Mouse (Mus musculus): Measurements from ENCODE around the gene 4933402J07Rik. TPM values are rescaled to one million over a fixed set of nuclear protein-coding genes. Genes with fewer than 3 reads are reported as not detected.

4933402J07Rik gene
- not detected for total RNA-seq (2021)
- long read RNA-seq, experiment 1 = 0 reads
- long read RNA-seq, experiment 2 = 0 reads

DNA sequence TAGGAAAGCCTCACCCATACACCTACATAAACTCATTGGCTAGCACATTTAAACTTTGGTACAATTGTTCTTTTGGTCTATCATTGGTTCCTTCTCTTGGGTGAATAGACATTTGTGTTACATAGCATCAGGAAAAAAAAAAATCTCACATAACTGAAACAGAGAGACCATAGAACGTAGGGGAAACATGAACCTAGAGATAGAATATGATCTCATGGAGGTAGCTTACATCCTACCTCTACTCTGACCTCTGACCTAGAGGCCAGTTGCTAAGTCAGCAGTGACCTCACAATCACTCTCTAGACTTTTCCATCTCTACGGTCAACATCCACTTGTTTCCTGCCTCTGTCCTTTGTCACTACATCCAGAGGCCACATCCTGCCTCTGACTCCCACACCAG lies at the start of gene 4933402J07Rik:
4933402J07Rik (plus strand) TSS at position 301 of the 400 bp plus-strand sequence.
- no peak for DNase-seq (ENCODE audit: low spot score)

DNA sequence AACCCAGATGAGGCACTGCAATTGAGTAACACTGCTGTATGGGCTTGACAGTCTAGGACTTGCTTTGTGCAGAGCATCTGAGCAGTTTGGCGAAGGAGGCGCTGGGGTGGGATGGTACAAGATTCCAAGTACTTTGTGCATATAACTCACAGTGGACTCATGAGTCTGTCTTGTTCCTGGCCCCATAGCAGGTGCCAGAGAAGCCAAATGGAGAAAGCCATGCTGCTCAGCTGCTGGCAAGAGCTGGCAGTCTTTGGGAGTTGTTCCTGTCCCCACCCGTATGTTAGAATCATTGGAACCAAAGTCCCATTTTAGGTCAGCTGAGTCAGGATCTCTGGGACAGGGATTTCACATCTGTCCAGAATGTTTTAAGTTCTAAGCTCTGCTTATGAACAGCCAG lies 46.5 kb upstream of the 4933402J07Rik start:
- DNase-seq (ENCODE audit: low spot score) = no peak

DNA sequence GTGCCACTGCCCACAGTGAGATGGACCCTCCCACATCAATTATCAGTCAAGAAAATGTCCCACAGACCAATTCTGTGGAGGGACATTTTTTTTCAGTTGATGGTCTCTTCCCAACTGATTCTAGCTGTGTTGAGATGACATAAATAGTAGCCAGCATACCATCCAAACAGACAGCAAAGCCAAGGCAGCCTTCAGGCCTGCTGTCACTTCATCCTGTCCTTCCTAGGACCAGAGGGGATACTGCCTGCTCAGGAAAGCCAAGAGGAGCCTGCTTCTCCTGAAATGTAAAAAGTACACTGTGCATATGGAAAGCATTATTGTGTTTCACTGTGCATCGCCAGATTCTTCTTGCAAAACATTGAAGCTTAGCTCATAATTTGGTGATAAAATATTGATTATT lies 38.6 kb upstream of the 4933402J07Rik start:
- DNase-seq (ENCODE audit: low spot score) = no peak

DNA sequence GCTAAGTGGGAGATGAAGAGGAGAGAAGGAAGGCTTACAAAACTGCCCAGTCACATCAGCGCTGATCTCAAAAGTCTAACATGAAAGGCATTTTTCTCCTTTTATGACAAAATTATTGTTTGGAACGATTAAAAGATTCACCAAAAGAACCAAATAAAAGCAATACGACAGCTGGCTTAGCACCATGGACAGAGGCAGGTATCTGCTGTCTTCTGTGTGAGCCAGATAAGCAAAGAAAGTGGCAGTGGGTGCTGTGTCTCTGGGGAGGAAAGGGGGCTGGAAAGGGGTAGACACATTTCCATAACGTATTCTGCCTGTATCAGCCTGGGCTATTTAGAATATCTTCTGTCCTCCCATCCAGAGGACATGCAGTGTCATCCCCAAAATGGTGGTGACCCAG lies 32.5 kb upstream of the 4933402J07Rik start:
- DNase-seq (ENCODE audit: low spot score) = no peak

DNA sequence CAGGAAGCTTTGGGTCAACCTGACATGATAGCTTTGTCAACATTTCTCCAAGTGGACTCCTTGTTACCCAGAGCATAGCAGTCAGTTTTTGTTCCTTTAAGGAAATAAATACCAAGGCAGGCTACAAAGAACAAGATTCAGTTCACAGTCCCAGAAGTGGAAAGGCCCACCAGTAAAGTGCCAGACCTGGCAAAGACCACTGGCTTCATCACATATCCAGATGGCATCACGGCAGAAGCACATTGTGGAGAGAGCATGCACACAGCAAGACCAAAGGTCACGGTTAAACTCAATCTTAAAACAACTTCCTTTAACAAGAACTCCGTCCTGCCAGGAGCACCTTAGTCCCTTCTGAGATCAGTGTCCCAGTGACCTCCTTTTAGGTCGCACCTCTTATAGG lies 30.2 kb upstream of the 4933402J07Rik start:
- DNase-seq (ENCODE audit: low spot score) = no peak

DNA sequence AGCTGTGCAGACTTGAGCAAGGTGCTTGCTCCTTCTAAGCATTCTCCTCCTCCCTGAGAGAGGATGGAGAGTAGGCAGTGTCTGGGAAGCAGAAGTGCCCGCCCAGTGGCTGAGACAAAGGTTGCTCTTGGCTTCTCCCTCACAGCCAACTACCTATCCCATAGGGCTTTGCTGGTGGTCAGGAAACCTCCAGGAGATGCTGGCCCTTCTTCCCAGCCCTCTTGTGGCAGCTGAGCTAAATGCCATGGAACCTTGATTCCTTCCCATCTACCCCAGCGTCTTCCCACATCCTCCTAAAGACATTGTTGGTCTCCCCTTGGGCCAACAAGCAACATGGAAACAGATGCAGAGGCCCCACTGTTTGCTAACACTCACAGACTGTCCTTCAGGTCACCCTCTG lies 28.8 kb upstream of the 4933402J07Rik start:
- DNase-seq (ENCODE audit: low spot score) = no peak

DNA sequence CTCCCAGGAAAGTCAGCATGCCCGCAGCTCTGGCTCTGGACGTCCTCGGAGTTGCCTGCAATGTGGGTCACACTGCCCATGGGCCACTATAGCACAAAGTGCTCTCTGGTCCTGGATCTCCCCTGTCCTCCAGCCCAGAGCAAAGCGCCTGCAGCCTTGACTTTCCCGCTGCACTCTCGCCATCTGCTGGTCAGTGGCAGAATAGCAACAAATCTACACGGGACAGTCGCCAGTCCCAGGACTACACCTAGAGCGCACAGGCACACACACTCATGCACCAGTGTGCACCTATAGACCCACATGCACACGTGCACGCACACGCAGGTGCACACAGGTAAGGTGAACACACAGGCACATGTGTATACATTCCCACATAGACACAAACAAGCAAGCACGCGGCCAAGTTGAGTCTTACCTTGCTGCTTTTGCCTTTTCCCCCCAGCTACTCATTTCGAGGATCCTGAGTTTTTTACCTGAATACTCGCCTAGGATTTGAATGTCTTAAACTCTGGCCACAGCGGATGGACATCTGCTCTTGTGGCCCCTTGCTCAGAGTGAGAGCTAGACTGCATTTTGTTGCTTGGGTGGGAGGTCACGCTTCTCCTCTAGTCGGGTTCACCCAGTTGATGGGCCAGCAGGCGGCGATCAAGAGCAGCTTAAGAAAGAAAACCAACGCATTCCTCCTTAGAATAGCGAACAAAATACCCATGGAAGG lies 26.9 kb upstream of the 4933402J07Rik start:
- peak; percentile 80 for DNase-seq (ENCODE audit: low spot score)

DNA sequence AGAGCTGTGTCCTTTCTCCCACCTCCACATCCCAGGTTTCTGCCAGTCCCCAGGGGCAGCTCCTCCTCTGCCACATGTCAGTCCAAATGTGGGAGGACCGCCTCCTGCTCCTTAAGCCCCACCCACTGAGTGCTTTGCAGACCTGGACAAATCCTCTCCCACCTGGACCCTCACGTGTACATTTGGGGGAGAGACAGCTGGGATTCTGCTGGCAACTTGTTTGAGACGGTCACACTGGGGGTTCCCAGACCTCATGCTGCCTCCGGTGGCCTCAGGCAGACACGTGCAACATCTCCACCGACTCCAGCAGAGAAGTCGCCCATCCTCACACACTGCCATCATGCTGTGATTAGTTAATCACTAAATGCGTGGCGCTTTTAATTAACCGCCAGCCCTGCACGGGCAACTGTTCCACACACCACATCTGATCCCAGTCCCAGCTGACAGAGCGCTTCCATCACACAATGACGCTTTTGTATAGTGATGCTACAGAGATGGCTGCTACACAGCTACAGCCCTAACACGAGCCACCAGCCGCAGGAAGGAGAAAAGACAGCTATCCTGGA lies 23.7 kb upstream of the 4933402J07Rik start:
- no peak for DNase-seq (ENCODE audit: low spot score)

DNA sequence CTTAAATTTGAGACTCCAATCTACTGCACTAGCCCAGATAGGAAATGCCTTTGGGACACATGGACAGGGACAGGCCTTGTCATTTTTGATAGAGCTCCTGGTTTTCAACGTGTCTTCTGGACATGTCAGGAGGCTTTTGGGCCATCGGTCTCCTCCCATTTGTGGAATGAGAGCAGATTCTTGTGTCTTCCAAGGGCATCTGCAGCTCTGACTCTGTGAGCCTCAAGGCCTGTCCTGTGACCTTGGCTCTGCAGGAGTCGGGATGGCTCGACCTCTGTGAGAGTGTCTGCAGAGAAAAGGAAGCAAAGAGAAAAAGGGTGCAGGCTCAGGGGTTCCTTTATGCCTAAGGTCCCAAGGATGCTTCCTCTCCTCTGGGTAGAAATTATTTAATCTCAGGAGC lies 13.8 kb upstream of the 4933402J07Rik start:
- no peak for DNase-seq (ENCODE audit: low spot score)

DNA sequence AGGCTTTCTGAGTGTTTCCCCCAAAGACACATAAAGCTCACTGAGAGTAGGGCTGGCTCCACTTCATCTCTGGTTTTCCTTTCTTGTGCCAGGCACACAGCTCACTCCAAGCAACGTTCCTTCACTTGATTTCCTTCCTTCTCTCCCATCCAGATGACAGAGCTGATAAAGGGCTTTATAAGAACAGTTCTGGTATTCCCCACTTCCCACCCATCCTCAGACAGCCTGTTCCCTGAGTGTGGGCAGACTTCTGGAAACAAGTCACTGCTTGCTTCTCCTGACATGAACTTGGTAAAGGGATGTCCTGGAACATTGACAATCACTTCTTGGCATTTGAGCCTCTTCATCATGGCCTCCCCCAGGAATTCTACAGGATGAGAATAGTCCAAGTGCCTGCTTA lies 10.9 kb upstream of the 4933402J07Rik start:
- DNase-seq (ENCODE audit: low spot score) = no peak

DNA sequence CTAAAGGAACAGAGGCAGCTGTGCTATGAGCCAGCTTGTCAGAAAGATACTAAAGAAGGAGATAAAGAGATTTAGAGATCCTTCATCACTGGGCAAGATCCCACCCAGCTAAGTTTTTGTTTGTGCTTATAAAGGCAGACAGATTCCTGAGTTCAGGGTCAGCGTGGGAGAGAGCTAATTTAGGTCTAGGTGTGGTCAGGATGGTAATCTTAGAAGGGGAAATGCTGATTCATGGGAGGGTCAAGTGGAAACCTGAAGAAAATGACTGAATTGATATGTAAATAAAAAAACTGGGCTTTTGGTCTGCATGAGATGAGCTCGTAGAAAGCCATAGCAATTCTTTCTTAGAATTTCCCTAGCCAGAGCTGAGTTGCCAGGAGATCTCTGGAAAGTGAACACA lies 2.9 kb upstream of the 4933402J07Rik start:
- DNase-seq (ENCODE audit: low spot score) = no peak

DNA sequence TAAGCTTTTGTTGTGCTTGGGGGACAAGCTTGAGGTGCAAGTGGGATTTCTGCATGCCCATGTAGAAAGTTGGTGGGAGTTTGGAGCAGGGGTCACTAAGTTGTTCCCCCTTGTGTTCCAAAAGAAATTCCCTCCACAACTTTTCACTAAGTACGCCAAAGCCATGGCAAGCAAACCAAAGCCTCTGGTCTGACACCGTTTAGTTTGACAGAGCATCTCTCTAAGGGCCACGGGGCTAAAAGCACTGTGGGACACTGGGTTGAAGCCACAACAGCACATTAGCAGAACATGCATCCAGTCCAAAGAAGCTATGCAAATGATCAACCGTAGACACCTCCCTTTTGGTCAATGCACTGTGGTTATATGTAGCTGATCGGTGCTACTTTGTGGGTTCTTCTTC lies 5.5 kb downstream of the 4933402J07Rik start:
- DNase-seq (ENCODE audit: low spot score) = no peak

DNA sequence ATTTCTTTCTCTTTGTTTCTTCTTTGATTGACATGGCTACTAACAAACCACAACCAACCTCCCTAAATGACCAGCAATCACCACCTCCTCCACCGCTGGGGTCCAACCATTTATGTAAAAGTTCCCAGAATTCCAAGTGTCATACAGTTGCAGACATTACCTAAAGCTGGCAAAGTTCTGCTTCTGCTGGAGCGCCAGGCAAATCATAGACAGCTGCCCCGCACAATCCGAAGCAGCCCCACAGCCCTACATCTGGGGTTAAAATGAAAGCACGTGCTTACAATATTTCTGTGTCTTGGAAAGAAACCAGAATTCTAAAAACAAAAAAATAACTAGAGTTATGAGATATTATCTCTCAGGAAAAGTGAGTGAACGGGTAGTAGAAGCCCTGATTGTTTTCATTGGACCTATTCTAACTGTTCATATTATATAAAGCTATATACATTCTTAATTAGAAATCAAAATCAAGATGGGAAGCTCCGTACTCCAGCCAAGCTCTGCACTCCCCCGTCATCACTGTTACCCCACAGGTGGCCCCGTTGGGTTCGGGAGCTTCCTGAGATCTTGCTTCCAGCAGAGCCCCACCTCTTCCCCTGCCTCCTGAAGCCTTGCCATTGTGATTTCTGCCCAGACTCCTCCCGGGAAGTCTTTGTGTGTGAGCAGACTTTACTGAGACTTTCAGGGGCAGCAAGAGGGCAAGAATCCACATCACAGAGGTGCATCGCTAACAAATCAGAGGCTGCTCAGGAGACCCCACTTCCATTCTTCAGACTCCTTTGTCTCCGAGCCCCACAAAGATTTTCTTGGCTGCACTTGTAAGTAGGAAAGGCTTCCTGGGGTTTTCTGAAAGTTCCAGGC lies 6.3 kb downstream of the 4933402J07Rik start:
- DNase-seq (ENCODE audit: low spot score) = peak; percentile 2

DNA sequence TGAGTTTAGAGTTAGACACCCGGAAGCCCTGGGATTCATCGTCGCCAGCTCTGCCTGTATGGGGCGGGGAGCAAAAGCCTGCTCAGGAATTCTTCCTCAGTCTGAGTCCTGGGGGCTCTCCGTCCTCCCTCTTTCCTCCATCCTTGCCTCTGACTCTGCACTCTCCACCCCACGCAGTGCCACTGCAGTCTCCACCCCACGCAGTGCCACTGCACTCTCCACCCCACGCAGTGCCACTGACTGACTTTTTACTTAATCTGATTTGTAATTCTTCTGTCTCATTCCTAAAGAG lies 6.9 kb downstream of the 4933402J07Rik start:
- no peak for DNase-seq (ENCODE audit: low spot score)

DNA sequence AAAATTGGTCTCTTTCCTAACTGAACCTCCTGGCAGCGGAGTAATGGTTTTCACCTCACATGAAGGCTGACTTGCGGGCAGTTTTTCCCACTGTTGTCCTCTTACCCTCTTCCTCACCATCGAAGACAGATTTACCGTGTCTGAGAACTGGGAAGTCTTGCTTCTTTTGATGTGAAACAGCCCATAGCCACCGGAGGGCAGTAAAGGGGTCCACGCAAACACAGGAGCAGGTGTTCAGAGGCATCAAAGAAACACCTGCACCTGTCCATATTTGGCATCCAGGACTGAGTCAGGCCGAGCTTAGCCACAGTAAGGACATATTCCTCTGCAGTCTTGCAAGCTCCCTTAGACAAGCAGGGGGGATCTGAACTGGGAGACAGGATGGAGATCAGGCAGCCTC lies 7.2 kb downstream of the 4933402J07Rik start:
- DNase-seq (ENCODE audit: low spot score) = no peak

DNA sequence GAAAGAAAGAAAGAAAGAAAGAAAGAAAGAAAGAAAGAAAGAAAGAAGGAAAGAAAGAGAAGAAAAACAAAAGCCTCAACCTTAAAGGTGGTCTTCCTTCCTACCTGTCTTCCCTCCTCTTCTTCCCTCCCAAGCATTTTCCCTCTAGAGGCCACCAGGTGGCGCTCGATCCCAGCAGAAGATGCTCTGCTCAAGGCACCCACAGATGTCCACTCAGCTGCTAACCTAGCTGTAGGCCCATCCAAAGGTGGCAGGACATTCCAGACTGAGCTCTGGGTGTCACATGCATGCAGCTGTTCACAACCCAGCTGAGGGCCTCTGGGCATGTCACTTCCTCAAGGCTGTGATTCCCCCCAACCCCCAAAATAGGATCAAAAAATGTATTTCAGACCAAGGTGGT lies 30.6 kb downstream of the 4933402J07Rik start:
- DNase-seq (ENCODE audit: low spot score) = peak; percentile 49

DNA sequence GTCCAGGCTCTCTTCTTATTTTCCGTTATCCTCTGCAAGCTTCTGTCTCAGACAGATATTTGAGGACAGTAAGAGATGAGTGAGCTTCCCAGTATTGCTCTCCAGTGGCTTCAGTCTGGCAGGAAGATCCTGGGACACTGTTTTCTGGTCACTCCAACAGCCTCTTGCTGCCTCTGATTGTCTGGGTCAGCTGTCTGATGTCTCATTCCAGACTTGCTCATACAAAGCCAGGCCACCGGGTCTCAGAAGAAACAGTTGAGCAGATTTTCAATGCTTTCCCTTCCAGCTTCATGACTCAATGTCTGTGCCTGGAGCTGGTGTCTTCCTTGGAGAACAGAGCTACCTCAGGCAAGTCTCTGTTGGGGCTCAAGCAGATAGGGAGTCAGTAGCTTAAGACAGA lies 39.1 kb downstream of the 4933402J07Rik start:
- no peak for DNase-seq (ENCODE audit: low spot score)

DNA sequence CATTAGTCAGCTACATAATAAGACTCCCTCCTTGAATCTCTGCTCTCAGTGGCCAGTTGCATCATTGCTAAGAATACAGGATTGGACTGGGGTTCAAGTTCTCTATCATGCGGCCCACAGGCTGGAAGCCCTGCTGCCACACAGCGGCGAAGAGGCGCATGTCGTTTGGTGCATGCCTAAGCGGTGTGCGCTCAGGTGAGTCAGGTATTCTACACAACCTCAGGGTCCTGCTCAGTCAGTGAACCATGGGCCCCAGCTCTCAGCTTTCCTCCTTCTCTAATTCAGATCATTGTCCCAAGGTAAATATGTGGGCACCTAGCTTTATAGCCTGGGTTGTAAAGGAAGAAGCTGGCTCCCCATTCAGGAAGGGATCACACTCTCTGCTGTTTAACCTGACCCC lies 45.5 kb downstream of the 4933402J07Rik start:
- no peak for DNase-seq (ENCODE audit: low spot score)

DNA sequence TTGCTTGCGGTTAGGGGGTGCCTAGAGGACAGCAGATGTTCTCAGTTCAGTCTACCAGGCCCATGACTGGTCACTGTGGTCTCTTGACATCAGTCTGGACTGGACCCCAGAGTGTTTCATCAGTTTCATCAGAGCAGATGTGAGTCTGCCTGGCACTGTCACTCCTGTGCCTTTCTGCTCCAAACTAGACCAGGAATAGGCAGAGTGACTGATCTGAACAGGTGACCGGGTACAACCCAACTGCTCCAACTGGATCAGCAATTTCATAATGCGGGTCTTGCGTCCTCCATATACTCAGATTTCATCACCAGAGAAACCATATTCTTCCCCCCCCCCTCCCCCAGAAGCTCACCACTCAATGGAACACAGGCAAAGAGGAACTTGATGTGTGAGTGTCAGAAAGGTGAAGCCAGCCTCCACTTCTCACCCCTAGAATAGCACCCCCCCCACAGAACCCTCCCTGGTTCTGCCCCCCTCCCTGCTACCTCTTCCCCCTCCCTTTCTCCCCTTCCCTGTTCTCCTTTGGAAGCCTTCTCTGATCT lies 46.1 kb downstream of the 4933402J07Rik start:
- DNase-seq (ENCODE audit: low spot score) = peak; percentile 58

DNA sequence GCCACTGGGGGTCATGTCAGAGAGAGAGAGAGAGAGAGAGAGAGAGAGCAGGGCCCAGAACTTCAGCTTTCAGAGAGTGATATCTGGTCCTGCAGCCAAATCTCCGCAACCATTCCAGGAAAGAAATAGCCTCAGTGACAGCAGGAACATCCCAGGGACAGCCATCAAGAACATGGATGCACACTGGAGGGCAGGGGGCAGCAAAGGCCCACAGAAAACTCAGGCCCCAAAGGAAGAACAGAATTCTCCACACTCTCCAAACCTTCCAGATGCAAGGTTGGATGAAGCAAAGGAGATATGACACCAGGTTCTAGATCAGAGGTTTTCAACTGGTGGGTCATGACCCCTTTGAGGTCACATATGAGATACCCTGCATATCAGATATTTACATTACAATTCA lies 50.0 kb downstream of the 4933402J07Rik start:
- no peak for DNase-seq (ENCODE audit: low spot score)

DNA sequence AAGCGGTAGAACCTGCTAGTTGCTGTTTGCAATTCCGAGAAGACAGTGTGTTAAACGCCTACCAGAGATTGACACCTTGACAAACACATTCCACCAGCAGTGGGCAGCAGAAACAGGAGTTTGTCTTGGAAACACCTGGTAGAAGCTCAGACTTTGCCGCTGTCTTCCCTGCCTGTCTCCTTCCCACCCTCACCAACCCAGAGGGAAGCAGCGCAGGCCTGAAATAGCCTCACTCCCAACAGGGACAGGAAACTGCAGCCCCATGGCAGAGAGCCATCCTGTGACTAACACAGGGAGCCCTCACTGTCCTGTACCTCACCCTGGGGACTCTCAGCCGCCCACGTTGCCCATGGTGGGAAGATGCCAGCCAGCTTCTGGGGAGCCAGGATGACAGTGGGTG lies 55.5 kb downstream of the 4933402J07Rik start:
- DNase-seq (ENCODE audit: low spot score) = peak; percentile 9

DNA sequence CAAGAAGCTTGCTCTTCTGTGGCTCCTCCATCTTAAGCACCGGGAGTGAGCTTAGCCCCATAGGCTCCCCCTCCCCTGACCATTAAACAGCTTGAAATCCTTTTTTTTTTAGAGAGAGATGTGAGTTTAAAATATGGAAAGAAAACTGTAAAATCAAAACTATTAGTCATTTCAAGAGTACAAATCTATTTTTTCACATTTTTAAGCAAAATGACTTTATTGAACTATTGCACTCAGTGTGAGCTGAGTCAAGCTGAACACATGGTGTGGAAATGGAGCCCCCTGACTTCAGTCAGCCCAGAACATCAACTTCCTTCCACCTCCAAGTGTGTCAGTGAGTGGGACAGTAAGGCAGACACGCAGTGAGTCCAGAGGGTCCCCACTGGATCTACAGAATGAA lies 55.9 kb downstream of the 4933402J07Rik start:
- DNase-seq (ENCODE audit: low spot score) = no peak
